Mouse (Mus musculus) kidney, postnatal 14 days (tissue): ENCODE data around the gene Ctcf.
A peak's percentile ranks its signal among the peaks of the same experiment; 100 is the strongest.

Source experiments
- DNase-seq: peaks from one replicate; pipeline ENCODE4 v3.0.0; 2022; ENCODE audit warnings: mixed read lengths

The Ctcf gene

GRCm38 (mm10) chr8:105704146-105704812 lies 67.9 kb downstream of the Ctcf start:
- no peak for DNase-seq

DNA sequence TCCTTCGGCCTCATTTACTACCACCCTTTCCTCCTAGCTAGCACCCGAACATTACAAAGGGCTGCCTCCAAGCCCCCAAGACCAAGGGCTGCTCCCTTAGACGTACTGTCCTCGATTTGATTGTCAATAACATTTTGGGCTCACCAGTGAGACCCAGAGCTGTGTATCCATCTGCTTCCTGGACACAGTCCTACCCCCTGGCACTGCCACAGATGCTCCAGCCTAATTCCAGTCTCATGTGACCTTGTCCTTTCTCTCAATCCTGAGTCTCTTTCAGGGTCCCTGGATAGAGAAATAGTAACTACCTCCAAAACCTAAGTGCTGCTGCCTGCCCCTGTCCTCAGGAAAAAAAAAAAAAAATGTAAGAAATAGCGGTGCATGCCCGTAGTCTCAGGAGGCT lies 68.6 kb downstream of the Ctcf start:
- no peak for DNase-seq

GRCm38 (mm10) chr8:105706426-105706825 lies 70.1 kb downstream of the Ctcf start:
- no peak for DNase-seq

- peak; percentile 93 for DNase-seq
Measured at GRCm38 (mm10) chr8:105707498-105708403, 71.4 kb downstream of the Ctcf start, which contains the start of the genes 4933405L10Rik and Enkd1. Gene 4933405L10Rik (plus strand): TSS chr8:105707655. Gene Enkd1 (minus strand): TSS chr8:105708210.

DNA sequence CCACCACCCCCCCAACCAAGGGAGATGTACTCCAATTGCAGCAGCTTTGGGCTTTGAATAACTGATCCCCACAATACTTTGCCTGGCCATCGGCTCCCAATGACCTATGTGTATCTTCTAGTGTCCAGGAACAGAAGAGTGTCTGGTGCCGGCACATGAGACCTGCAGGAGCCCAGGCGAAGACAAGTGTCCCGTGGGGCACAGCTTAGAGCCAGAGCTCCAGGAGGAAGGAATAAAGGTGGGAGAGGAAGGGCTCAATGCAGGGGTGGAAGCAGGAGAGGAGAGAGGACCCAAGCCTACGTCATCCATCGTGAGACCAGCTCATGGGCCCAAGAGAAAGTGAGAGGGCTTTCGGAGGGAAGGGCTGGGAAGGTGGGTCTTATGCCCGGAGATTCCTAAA lies 72.3 kb downstream of the Ctcf start:
- DNase-seq: no peak

DNA sequence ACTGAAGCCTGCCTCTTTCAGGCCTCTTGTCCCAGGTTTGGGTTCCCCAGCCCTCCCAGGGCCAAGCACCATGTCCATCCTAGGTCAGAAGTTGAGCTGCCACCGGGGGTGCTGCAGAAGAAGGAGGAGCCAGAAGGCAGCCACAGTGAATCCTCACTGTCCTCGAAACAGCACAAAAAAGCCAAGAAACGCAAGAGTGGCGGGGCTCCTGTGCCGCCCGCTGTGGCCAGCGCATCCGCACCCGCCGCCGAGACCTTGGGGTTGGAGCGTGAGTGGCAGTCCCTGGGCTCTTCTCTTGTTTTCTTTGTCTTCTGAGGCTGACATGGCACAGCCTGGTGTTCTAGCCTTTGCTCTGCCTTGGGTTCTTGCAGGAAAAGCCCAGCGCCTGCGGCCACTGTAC lies 72.9 kb downstream of the Ctcf start:
- no peak for DNase-seq

- no peak for DNase-seq
Measured at GRCm38 (mm10) chr8:105712286-105712685, 75.9 kb downstream of the Ctcf start.

DNA sequence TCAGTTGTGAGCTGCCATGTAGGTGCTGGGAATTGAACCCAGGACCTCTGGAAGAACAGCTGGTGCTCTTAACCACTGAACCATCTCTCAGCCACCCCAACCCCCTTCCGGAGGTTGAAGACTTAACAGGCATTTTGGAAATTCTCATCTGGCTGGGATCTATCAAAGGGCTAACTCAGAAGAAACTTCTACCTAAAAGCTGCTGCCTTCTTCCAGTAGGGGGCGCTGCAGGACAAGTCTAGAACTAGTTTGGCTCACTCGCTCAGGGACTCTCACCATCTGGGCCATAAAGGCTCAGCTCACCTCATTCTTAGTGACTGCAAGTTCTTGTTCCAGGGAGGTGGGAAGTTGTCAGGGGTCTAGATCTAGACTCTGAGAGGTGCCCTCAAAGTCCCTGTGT lies 77.8 kb downstream of the Ctcf start:
- peak; percentile 91 for DNase-seq

- peak; percentile 43 for DNase-seq
Measured at GRCm38 (mm10) chr8:105715042-105715441, 78.7 kb downstream of the Ctcf start.

DNA sequence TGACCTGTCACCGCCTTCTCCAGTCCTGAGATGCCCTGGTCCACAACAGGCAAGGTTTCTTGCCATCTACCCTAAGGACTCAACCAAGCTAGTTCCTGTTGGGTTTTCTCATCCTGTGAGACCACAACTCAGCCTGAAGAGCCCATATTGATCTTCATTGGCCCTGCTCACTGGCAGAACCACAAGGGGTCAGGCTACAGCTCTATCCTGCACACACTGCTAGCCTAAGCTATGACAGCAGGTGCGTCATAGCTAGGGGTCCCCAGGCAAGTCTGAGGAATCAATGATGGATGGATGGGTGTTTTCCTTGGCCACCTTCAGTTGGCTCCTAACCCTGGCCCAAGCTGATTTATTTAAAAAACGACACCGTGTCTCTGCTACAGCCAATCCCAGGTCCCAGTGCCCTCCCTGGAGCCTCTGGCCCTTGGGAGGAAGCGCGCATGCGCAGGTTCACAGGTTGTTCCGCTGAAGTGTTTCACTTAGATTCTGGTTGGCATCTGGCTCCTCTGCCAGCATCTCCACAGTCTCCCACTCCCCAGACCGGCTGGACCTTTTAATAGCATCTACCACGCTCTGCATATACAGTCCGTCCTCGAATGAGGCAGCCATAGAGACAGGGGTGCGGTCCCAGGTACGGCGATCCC lies 80.1 kb downstream of the Ctcf start:
- no peak for DNase-seq

DNA sequence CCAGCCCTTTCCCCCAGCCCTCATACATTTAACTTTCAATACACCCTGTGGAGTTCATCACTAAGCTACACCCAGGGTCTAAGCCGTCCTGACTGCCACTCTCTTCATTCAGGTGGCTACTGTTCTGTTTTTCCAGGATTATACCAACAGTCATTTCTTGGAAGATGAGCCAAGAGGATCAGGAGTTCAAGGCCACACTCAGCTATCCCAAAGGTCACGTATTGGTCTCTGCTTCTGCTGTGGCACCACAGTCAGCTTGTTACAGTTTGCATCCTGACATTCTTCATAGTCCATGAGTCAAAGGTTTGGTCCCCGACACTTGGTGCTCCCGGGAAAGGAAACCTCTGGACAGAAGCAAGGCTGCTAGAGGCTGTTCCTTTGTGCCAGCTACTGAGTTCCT lies 83.3 kb downstream of the Ctcf start:
- DNase-seq: no peak

DNA sequence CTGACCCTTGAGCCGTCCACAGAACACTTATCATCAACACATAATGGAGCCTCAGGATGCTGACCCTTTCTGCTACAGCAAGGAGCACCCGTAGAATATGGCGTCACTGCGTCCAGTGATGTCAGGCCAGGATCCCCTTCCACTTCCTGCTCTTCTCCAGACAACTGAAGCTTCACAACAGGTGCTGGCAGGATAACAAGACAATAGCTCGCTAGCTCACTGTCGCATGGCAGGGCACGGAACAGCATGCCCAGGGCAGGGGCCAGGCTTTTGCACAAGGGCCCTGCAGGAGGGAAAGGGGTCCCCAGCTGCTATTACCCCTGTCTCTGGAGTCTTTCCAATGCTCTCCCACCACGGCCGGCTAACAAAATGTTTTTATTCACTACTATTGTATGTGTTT lies 86.5 kb downstream of the Ctcf start:
- DNase-seq: no peak

DNA sequence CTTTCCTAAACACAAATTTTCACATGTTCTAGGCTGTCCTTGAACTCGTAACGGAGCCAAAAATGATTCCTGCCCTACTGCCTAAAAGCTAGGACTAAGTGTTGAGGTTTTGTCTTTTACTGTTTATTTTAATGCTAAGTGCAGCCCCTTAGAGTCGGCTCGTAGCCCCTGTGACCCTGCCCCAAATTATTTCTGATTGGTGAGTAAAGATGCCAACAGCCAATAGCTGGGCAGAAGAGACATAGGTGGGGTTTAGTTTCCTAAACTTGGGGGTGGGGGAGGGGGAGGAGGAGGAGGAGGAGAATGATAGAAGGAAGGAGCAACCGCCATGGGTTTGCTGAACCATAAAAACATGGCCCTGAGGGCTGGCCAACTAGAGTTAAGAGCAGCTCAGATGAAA lies 89.4 kb downstream of the Ctcf start:
- DNase-seq: no peak

DNA sequence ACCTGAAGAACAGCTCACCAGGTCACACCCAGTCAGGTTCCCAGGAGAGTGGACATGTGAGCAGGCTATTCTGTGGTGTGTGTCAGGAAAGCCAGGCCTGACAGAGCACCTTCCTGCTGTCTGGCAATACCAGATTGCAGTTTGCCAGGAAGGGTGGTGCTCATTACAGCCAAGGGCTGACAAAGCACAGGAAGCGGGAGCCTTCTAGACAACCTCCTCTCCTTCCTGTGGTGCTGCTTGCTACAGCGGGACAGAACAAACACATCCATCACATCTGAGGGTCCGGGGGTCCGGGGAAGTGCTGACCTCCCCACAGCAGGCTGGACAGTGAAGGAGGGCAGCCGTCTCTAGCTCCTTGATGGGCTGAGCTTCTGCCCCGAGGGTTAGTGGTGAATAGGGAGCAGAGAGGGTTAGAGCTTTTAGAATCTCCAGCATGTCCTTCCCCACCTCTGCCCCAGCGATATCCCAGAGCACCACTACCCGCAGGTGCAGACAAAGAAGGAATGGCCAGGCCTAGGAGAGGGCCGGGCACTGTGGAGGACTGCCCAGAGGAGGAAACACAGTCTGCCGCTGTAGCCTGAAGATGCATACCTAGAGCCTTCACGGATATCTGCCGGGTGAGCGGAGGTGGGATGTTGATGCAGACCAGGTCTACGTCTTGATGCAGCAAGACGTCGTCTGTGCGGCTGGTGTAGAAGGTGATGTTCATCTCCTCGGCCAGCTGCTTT lies 91.2 kb downstream of the Ctcf start:
- peak; percentile 77 for DNase-seq

- DNase-seq: no peak
Measured at GRCm38 (mm10) chr8:105732186-105732585, 95.8 kb downstream of the Ctcf start.
